Mouse (Mus musculus) intestine, embryonic 16.5 days (tissue): ENCODE results near the gene Slc25a3. TPM values are rescaled to one million over a fixed set of nuclear protein-coding genes. Genes with fewer than 3 reads are reported as not detected.

Experiments used
- ATAC-seq: fragments of 200-750 bp; cut with Nextera tagmentation; 2 replicates; pipeline ENCODE4 v1.8.0; 2017; ENCODE audit warnings: moderate TSS enrichment, moderate library complexity
- H3K27ac ChIP-seq: fragments of 300-500 bp; sonication (generic); 2 replicates; pipeline ENCODE4 v1.5.1; 2014; ENCODE audit warnings: mild to moderate bottlenecking, low read length
- H3K27me3 ChIP-seq: fragments of 300-500 bp; sonication (generic); replicated peaks from 2 replicates; pipeline ENCODE4 v1.6.1; 2014; ENCODE audit warnings: low read length, control low read depth, mixed read lengths; ENCODE audit not compliant: control insufficient read depth, insufficient read depth
- H3K36me3 ChIP-seq: fragments of 300-500 bp; sonication (generic); 2 replicates; pipeline ENCODE4 v1.6.1; 2014; ENCODE audit warnings: low read length, control low read depth; ENCODE audit not compliant: control insufficient read depth, insufficient read depth
- H3K4me1 ChIP-seq: fragments of 300-500 bp; sonication (generic); 2 replicates; pipeline ENCODE4 v1.6.1; 2014; ENCODE audit warnings: low read length, control low read depth, mixed read lengths; ENCODE audit not compliant: control insufficient read depth, insufficient read depth
- H3K4me2 ChIP-seq: fragments of 300-500 bp; sonication (generic); 2 replicates; pipeline ENCODE4 v1.6.1; 2014; ENCODE audit warnings: low read depth, low read length, control low read depth
- H3K4me3 ChIP-seq: fragments of 300-500 bp; sonication (generic); 2 replicates; pipeline ENCODE4 v1.5.1; 2014; ENCODE audit warnings: mild to moderate bottlenecking, low read length
- H3K9ac ChIP-seq: fragments of 300-500 bp; sonication (generic); 2 replicates; pipeline ENCODE4 v1.6.1; 2014; ENCODE audit warnings: low read depth, low read length
- H3K9me3 ChIP-seq: fragments of 300-500 bp; sonication (generic); 2 replicates; pipeline ENCODE4 v1.6.1; 2016; ENCODE audit warnings: low read length, control low read depth; ENCODE audit not compliant: control insufficient read depth
- WGBS: fragments of 180-500 bp; shearing (Covaris S2); extraction: QIAGEN DNeasy Blood & Tissue Kit; methylation state at CpG from one replicate; pipeline ENCODE4 v1.1.7; 2014; 5-methylcytosine and 5-hydroxymethylcytosine counted together
- polyA plus RNA-seq: library from polyadenylated mRNA; unstranded; fragments of >200 nt; fragmentation: Nextera tagmentation; extraction: Ambion mirVana; gene quantifications from 2 replicates; pipeline ENCODE4 v1.2.1, GENCODE M21; 2015

Slc25a3 gene
- polyA plus RNA-seq, 1 experiment from 2014 or later: 743 TPM

DNA sequence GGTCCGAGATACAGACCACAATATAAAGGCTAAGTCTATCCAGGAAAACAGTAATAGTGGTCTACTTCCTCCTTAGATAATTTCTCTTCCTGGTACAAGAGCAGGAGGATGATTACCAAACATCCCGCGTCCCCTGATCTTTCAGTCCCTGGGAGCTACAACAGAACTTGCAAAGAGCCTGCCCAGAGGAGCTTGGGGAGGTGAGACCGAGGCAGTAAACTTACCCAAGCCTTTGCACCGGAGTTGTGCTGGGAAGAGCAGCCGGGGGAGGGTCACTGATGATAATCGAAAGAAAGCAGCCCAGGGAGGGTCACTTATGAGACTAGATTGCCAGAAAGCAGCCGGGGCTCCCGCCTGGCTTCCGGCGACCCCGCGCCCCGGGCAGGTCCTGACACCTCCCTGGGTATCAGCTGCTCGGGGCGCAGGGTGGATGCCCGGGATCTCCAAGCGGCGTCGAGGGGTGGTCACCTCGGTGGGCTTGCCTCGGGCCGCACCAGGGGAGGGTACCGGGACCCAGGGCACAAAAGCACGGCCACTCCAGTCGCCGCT lies 41.8 kb downstream of the Slc25a3 start:
- H3K9me3 ChIP-seq: no peaks in the 10 kb centered on the region
- ATAC-seq: peak; percentile 49
- 0 out of 2 replicates have a peak, but pooled peaks cover 6% of the 10 kb centered on the region for H3K4me1 ChIP-seq
- WGBS: under 1% methylated on average over 27 of the region's 27 CpGs
- H3K36me3 ChIP-seq: no peaks in the 10 kb centered on the region; the same call in 1 of the 2 replicates
- H3K27ac ChIP-seq: peak overlapping the region; percentile 95
- H3K27me3 ChIP-seq: no peaks in the 10 kb centered on the region
- H3K9ac ChIP-seq: peak overlapping the region; percentile 94
- peak overlapping the region; percentile 60 for H3K4me2 ChIP-seq
- peak overlapping the region; percentile 98 for H3K4me3 ChIP-seq

DNA sequence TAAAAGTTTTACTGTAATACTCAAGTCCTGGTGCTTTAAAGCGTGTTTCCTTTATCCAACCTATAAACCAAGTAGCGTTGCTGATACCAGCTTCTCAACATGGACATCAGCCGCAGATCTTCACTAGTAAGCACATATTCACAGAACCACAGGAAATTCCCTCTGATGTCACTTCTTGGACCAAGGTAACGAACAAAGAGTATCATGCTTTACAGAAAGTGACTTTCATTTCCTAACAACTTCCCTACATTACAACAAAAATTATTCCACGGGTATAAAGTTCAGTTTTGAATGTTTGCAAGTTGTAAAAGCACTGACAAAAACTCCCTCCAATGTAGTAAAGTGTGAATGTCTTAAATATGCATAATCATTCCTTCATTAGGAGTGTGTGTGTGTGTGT lies 43.3 kb downstream of the Slc25a3 start:
- Histone ChIP-seq H3K4me3 (no peak overlapping the region), H3K36me3 (no peaks in the 10 kb centered on the region; the same call in 1 of the 2 replicates), H3K9ac (no peak overlapping the region), H3K9me3 (no peaks in the 10 kb centered on the region), H3K27ac (no peak overlapping the region), H3K27me3 (no peaks in the 10 kb centered on the region), H3K4me1 (0 out of 2 replicates have a peak, but pooled peaks cover 6% of the 10 kb centered on the region), H3K4me2 (no peak overlapping the region)
- ATAC-seq: no peak
- WGBS: 73% methylated on average over 5 of the region's 5 CpGs

DNA sequence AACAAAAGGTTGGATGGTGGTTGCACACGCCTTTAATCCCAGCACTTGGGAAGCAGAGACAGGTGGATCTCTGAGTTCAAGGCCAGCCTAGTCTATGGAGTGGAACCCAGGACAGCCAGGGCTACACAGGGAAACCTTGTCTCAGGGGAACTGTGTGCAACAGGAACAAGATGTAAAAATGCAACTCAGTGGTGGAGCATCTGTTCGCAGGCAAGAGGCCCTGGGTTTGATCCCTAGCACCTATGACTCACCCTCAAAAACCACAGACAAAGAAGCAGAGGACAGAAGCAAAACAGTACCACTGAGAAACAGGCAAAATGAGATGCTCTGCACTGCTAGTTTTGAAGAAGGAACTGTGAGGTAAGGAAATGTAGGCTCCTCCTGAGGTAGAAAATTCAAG lies 47.2 kb downstream of the Slc25a3 start:
- H3K9ac ChIP-seq: no peak overlapping the region
- no peak for ATAC-seq
- 0 out of 2 replicates have a peak, but pooled peaks cover 2% of the 10 kb centered on the region for H3K4me1 ChIP-seq
- peaks cover 3% of the 10 kb centered on the region for H3K36me3 ChIP-seq
- H3K27ac ChIP-seq: no peak overlapping the region
- no peak overlapping the region for H3K4me2 ChIP-seq
- H3K9me3 ChIP-seq: no peaks in the 10 kb centered on the region
- no peaks in the 10 kb centered on the region for H3K27me3 ChIP-seq
- WGBS: 87% methylated on average over 2 of the region's 2 CpGs
- no peak overlapping the region for H3K4me3 ChIP-seq

DNA sequence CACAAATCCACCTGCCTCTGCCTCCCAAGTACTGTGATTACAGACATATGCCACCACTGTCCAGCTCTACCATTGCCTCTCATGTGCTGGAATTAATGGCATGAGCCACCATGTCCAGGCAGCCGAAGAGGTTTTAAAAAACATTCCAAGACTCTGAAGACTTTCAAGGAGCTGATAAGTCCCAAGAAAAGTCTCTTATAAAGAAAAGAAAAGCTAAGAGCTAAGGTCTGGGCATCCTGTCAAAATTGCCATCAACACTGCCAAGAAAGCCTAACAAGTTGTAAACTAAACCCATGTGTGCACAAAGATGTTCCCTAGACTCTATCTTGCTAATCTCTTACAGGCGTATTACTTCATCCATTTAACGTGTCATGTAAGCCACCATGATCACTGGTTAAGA lies 50.5 kb downstream of the Slc25a3 start:
- Histone ChIP-seq H3K27ac (no peak overlapping the region), H3K36me3 (peaks cover 7% of the 10 kb centered on the region), H3K9ac (no peak overlapping the region), H3K4me1 (no peaks in the 10 kb centered on the region), H3K4me3 (no peak overlapping the region), H3K9me3 (no peaks in the 10 kb centered on the region), H3K27me3 (no peaks in the 10 kb centered on the region), H3K4me2 (no peak overlapping the region)
- WGBS: 89% methylated on average over 3 of the region's 3 CpGs
- no peak for ATAC-seq

DNA sequence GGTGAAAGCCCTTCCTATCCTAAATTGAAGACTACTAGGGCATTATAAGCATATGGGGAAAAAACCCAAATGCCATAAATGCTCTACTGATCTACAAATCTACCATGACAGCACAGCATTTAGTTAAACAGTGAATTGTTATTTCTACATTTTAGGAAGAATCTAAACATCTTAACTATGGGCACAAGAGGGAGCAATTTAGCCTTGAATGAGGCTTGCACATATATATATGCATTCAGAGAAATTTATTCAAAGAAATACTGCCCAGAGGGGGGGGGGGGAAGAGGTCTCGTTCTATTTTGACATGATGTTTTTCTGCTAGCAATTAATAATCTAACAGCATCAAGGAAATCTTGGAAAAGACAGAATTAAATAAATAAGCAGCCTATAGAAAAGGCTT lies 52.1 kb downstream of the Slc25a3 start:
- ATAC-seq: no peak
- H3K27ac ChIP-seq: no peak overlapping the region
- H3K36me3 ChIP-seq: peaks cover 7% of the 10 kb centered on the region; the same call in 1 of the 2 replicates
- no peak overlapping the region for H3K9ac ChIP-seq
- WGBS: 48% methylated on average over 1 of the region's 1 CpGs
- H3K9me3 ChIP-seq: no peaks in the 10 kb centered on the region
- H3K27me3 ChIP-seq: no peaks in the 10 kb centered on the region
- no peak overlapping the region for H3K4me3 ChIP-seq
- H3K4me1 ChIP-seq: no peaks in the 10 kb centered on the region
- no peak overlapping the region for H3K4me2 ChIP-seq

Other genes starting within 250 kb of the Slc25a3 start
- 15.6 and 18.0 TPM in 2 replicates for gene Apaf1, start 41.3 kb downstream of the Slc25a3 start, polyA plus RNA-seq
- 31.7 and 32.4 TPM in 2 replicates for gene Ikbip, start 41.1 kb downstream of the Slc25a3 start, polyA plus RNA-seq
- gene Tmpo, start 57.3 kb upstream of the Slc25a3 start, polyA plus RNA-seq: 110 and 111 TPM in 2 replicates